Mouse (Mus musculus) macrophage (primary cell): Measurements from ENCODE around the gene Usp3. TPM values are rescaled to one million over a fixed set of nuclear protein-coding genes. Genes with fewer than 3 reads are reported as not detected.
A peak's percentile ranks its signal among the peaks of the same experiment; 100 is the strongest.

Source experiments
- H3K27ac ChIP-seq: fragments of 350-480 bp; formaldehyde crosslinking; 2 replicates; pipeline ENCODE4 v1.9.0; 2021
- H3K36me3 ChIP-seq: fragments of 350-480 bp; formaldehyde crosslinking; 2 replicates; pipeline ENCODE4 v1.9.0; 2021; ENCODE audit errors: inconsistent target
- H3K4me3 ChIP-seq: fragments of 350-480 bp; formaldehyde crosslinking; 2 replicates; pipeline ENCODE4 v1.9.0; 2021; ENCODE audit errors: inconsistent target
- H3K79me2 ChIP-seq: fragments of 350-480 bp; formaldehyde crosslinking; 2 replicates; pipeline ENCODE4 v1.9.0; 2021; ENCODE audit errors: inconsistent target
- WGBS: methylation state at CpG from one replicate; pipeline ENCODE4 v1.1.7; 2026; ENCODE audit warnings: inconsistent platforms; ENCODE audit not compliant: missing documents; 5-methylcytosine and 5-hydroxymethylcytosine counted together
- polyA plus RNA-seq: library from polyadenylated mRNA; stranded (reverse); fragments of 250-400 nt; gene quantifications from 3 replicates; pipeline ENCODE4 v1.2.4, GENCODE M21; 2018; ENCODE audit warnings: inconsistent platforms

Gene Usp3
- polyA plus RNA-seq, 1 experiment from 2014 or later = 26.5 TPM

DNA sequence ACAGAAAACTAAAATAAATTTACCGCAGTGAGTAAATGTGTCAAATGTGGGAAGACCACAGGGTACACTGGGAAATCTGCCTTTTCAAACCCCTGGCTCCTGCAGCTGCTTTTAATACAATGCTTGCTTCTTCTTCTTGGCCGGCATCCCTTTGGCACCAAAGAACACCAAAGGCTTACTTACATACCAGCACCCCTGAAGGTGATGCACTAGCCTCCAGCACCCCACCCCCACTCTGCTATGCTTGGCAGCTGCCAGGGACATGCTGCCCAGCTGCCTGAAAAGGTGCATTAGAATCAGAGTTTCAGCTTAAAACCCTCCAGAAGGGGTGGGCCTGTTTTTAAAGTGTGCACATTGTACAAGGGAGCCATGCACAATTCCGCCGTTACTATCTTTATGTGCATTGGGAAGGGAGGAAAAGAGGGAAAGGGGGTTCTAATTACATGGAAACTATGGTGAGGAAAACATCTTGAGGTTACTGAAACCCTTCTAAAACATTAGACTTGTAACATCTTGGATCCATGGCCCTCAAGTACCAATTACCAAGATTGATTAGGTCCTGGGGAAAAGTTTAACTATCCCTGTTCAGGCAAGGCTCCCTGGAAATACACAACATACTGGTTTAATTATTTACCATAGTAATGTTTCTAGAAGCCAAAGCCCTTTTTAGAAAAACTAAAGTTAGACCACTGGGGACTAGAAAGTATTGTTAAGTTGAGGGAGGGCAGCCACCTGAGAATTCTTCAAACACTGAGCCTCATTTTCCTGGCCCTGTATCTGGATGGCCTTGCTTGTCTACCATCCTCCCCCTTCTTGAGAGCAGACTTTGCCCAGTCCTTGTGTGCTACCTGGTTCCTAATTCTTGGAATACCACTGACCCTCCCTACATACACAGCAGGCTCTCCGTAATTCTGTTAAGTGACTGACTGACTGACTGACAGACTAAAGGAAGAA is 3.1 kb upstream of the Usp3 start:
- Histone ChIP-seq H3K79me2 (peaks cover 12% of the 10 kb centered on the region), H3K4me3 (no peak overlapping the region), H3K36me3 (no peaks in the 10 kb centered on the region), H3K27ac (no peak overlapping the region)
- 94% methylated on average over 5 of the region's 5 CpGs for WGBS

DNA sequence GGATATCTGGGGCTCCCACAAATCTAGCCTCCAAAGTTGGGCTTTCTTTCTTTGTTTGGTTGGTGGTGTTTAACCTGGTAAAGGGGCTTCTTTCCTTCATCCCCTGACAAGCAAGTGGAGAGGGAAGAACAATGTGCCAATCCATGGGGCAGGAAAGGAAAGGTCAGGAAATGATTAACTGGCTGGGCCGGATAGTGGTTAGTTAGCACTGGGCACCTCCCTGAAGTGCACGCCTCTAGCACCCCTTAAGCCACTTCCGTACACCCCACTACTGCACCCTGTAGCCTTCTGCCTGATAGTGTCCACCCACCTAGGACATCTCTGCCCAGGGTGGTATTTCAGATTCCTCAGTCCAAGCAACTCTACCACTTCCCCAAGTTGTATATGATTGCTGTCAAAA is 1.1 kb upstream of the Usp3 start:
- Histone ChIP-seq H3K36me3 (no peaks in the 10 kb centered on the region), H3K79me2 (peaks cover 31% of the 10 kb centered on the region), H3K4me3 (peak overlapping the region; percentile 62; the same call in 1 of the 2 replicates), H3K27ac (peak overlapping the region; percentile 89)
- WGBS = 25% methylated on average over 3 of the region's 3 CpGs

- no peaks in the 10 kb centered on the region for H3K36me3 ChIP-seq
- peak overlapping the region; percentile 62 for H3K4me3 ChIP-seq
- H3K79me2 ChIP-seq = peaks cover 36% of the 10 kb centered on the region
- whole genome bisulfite sequencing = 0% methylated on average over 12 of the region's 12 CpGs
- peak overlapping the region; percentile 89 for H3K27ac ChIP-seq
Measured at GRCm38 (mm10) chr9:66593613-66593969, 649 bp upstream of the Usp3 start.

- H3K4me3 ChIP-seq = peak overlapping the region; percentile 80
- H3K79me2 ChIP-seq = peaks cover 51% of the 10 kb centered on the region
- peak overlapping the region; percentile 55 for H3K27ac ChIP-seq
- H3K36me3 ChIP-seq = no peaks in the 10 kb centered on the region
- WGBS = under 1% methylated on average over 65 of the region's 83 CpGs
Measured at GRCm38 (mm10) chr9:66591851-66592645, 894 bp downstream of the Usp3 start.

GRCm38 (mm10) chr9:66590051-66590450 is 2.9 kb downstream of the Usp3 start:
- 67% methylated on average over 2 of the region's 2 CpGs for WGBS
- Histone ChIP-seq H3K4me3 (no peak overlapping the region), H3K79me2 (peaks cover 71% of the 10 kb centered on the region), H3K27ac (no peak overlapping the region), H3K36me3 (no peaks in the 10 kb centered on the region)

DNA sequence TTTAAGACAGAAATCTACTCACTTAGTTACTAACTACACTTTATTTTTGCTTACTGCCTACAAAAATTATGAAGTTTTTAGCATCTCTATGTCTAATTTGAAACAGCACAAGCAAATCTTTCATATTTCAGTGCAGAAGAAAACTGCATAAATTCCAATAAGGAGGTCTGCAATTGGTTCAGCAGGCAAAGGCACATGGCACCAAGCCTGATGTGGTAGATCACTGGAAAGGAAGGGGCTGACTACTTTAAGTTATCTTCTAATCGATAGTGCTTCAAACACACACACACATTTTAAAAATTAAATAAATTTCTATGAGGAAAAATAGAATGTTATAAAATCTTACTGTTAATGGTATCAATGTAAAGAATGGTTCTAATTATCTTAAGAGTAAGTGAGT is 5.9 kb downstream of the Usp3 start:
- no peaks in the 10 kb centered on the region for H3K36me3 ChIP-seq
- peaks cover 100% of the 10 kb centered on the region for H3K79me2 ChIP-seq
- H3K27ac ChIP-seq = no peak overlapping the region
- H3K4me3 ChIP-seq = no peak overlapping the region
- WGBS = 100% methylated on average over 1 of the region's 1 CpGs

DNA sequence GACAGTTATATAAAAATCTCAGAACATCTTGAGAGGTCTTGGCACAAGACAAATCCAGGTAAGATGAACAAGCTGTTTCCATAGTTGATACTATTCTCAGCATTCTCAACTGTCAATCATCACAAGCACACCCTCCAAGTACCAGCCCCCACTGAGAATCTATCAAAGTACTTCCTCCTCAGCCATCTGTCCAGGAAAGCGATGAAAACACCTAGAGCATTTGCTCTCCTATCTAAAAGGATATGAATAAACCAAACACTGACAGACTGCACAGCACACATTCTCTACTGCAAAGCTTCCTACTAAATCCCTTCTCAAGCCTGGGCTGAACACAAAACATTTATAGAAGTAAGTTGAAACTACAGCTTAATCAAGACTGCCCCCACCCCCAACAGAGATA is 6.4 kb downstream of the Usp3 start:
- H3K79me2 ChIP-seq = peaks cover 100% of the 10 kb centered on the region
- no peak overlapping the region for H3K4me3 ChIP-seq
- no peaks in the 10 kb centered on the region for H3K36me3 ChIP-seq
- WGBS = 50% methylated on average over 1 of the region's 1 CpGs
- H3K27ac ChIP-seq = no peak overlapping the region

DNA sequence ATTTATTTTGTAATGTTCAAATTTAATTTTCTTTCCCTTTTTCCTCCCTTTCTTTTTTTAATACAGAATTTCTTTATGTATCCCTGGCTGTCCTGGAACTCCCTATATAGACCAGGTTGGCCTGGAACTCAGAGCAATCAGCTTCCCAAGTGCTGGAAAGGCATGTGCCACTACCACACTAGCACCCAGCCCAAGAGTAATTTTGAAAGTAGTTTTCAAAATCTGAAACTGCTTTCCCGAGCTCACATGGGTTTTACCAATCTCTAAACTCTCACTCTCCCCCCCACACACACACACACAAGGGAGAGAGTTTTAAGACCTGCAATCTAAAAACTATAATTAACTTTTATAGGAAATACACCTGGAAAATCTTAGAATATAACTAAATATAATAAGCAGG is 7.8 kb downstream of the Usp3 start:
- no peak overlapping the region for H3K27ac ChIP-seq
- peaks cover 100% of the 10 kb centered on the region for H3K79me2 ChIP-seq
- H3K4me3 ChIP-seq = no peak overlapping the region
- 83% methylated on average over 1 of the region's 1 CpGs for WGBS
- no peaks in the 10 kb centered on the region for H3K36me3 ChIP-seq

- no peak overlapping the region for H3K27ac ChIP-seq
- H3K36me3 ChIP-seq = no peaks in the 10 kb centered on the region
- no peak overlapping the region for H3K4me3 ChIP-seq
- peaks cover 100% of the 10 kb centered on the region for H3K79me2 ChIP-seq
Measured at GRCm38 (mm10) chr9:66584176-66584575, 8.8 kb downstream of the Usp3 start.

DNA sequence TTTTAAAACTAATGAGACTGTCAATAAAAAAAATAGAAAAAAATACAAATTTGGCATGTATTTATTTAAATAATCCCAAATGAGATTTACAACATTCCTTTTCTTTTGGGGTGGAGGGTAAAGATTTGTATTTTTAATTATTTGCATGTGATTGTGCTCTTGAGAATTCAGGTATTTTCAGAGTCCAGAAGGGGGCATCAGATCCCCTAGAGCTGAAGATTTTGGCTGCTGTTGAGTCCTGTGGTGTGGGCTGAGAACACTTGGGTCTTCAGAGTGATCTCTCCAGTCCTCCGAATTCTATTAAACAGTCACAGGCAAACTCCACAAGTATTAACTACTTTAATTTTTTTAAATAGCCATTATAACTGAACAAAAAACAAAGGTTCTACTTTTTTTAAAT is 9.7 kb downstream of the Usp3 start:
- peaks cover 100% of the 10 kb centered on the region for H3K79me2 ChIP-seq

DNA sequence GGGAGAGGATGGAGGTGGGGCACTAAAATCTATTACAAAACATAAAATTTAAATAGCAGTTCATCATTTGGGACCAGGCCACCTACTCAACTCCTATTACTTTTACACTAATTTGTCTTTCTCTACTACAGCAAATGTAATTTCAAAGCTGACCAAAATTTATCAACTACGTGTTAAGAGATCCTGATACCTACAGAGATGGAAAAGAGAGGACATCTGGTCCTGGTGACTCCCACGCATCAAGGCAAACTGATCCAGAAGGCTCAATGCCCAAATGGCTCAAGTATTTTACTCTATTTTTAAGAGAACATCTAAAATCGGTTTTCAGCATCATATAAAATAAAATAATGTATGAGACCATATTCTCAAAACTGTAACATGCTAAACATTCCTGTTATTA is 11.2 kb downstream of the Usp3 start:
- no peak overlapping the region for H3K4me3 ChIP-seq
- peaks cover 100% of the 10 kb centered on the region for H3K79me2 ChIP-seq
- no peaks in the 10 kb centered on the region for H3K36me3 ChIP-seq
- WGBS = 98% methylated on average over 3 of the region's 3 CpGs
- H3K27ac ChIP-seq = no peak overlapping the region

More for the DNA sequence above, 9.7 kb downstream of the Usp3 start:
- Histone ChIP-seq H3K4me3 (no peak overlapping the region), H3K36me3 (no peaks in the 10 kb centered on the region), H3K27ac (no peak overlapping the region)
- WGBS = 100% methylated on average over 1 of the region's 1 CpGs

DNA sequence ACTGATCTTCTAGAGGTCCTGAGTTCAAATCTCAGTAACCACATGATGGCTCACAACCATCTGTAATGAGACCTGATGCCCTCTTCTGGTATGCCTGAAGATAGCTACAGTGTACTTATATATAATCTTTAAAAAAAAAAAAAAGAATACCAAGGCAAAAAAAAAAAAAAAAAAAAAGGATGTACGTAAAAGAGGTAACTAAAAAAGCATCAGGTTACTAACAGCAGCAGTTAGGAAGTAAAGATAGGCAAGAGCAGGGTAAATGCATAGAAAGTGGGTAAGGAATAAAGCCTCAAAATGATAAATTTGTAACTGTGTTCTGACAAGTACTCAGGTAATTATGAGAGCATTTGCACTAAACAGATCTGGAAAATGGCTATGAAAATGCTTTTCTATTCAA is 12.2 kb downstream of the Usp3 start:
- Histone ChIP-seq H3K4me3 (no peak overlapping the region), H3K36me3 (no peaks in the 10 kb centered on the region), H3K79me2 (peaks cover 100% of the 10 kb centered on the region), H3K27ac (no peak overlapping the region)
- 86% methylated on average over 1 of the region's 1 CpGs for WGBS

DNA sequence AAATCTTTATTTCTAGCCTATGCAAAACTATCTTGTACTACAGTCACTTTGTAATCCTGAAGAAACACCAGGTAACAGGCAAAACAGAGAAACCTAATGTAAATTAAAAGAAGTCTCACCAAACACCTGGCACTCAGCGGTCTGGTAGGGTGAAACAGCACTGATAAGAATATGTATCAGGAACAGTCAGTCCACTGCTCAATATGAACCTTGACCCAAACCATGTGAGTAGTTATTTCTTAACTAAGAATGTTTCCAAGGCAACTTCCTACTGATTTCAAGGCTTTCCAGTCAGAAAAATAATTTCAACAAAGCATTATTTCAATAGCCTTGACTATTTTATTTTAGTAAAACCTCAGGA is 17.1 kb downstream of the Usp3 start:
- no peaks in the 10 kb centered on the region for H3K36me3 ChIP-seq
- H3K4me3 ChIP-seq = no peak overlapping the region
- H3K27ac ChIP-seq = no peak overlapping the region
- WGBS = 78% methylated on average over 1 of the region's 1 CpGs
- peaks cover 100% of the 10 kb centered on the region for H3K79me2 ChIP-seq

DNA sequence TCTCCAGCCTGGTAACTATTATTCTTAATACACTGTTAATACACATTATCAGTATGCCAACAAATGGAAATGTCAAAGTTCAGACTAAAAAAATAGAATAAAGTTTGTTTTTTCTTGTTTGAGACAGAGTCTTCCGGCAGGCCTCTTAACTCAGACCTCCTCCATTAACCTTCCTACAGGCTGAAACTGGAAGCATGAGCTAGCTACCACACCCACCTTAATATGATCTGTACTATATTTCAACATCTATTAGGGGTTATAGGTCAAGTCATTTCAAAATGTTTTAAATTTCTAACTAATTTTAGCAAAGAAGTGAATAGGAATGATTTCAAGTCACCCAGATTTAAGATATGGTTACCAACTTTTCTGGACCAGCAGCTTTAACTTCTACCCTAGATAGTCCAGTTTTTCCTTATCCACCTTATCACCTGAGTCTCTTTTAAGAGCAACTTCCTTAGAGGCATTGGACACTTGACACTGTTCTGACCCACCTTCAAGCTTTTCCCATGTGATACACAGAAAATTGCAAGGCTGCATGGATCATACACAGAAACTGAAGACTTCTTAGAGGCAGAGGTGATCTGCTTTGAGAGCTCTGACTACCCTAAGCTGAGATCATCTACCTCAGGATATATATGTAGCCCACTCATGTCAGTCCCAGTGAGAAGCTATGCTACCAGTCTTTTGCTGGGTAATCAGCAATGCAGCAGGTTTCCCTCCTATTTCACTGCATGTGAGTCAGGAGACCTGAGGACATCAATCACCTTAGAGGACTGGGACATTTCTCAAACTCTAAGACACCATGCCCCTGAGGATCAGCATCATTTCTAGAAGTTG is 17.7 kb downstream of the Usp3 start:
- no peak overlapping the region for H3K27ac ChIP-seq
- H3K79me2 ChIP-seq = peaks cover 100% of the 10 kb centered on the region
- WGBS = 91% methylated on average over 1 of the region's 1 CpGs
- no peak overlapping the region for H3K4me3 ChIP-seq
- no peaks in the 10 kb centered on the region for H3K36me3 ChIP-seq
